Mouse (Mus musculus): ENCODE measurements at regions not wholly inside any gene's neighbourhood (a gene's known extent, or its start where the extent isn't known, plus 50 kb on each side); places are given as distances from the start of the nearest gene placed in this dataset.

GRCm38 (mm10) chr10:12045937-12046336, 702.7 kb downstream of the Epm2a start:
- TF ChIP-seq HCFC1 (IDR thresholded peaks at IDR 0.05; ENCODE audit: borderline replicate concordance, insufficient read depth, low read length) (no peak), ZC3H11A (IDR thresholded peaks at IDR 0.05; ENCODE audit: borderline replicate concordance, low read depth, low read length) (no peak), CHD2 (IDR thresholded peaks at IDR 0.05; ENCODE audit: low read depth, low read length) (no peak), ZNF384 (IDR thresholded peaks at IDR 0.05; ENCODE audit: low read depth, low read length) (no peak), MAFK (IDR thresholded peaks at IDR 0.05; ENCODE audit: insufficient read depth, low read depth, low read length) (no peak)
- Histone ChIP-seq H3K9ac (ENCODE audit: insufficient read depth, low read depth, low read length, poor library complexity, severe bottlenecking) (no peak overlapping the region), H3K27ac (ENCODE audit: insufficient read depth, low read depth, low read length, poor library complexity, severe bottlenecking) (no peak overlapping the region), H3K4me3 (ENCODE audit: insufficient read depth in 1 of 2, low read depth in 1 of 2, low read length in 2 of 2, poor library complexity in 1 of 2, severe bottlenecking in 1 of 2) (no peak overlapping the region), H3K4me1 (ENCODE audit: control insufficient read depth in 2 of 2, insufficient read depth in 2 of 2, low read length in 2 of 2, poor library complexity in 1 of 2) (no peaks in the 10 kb centered on the region), H3K36me3 (ENCODE audit: control insufficient read depth, insufficient read depth, low read length, poor library complexity, severe bottlenecking) (no peaks in the 10 kb centered on the region), H3K9me3 (ENCODE audit: control insufficient read depth, insufficient read depth, low read depth, low read length) (no peaks in the 10 kb centered on the region)
- in situ Hi-C loops (cut with MboI; ENCODE audit: low sequenced_read_pairs in 2 of 2, unreplicated experiment in 2 of 2), result no loop called here
- no peak for DNase-seq (ENCODE audit: low read depth, low spot score)

DNA sequence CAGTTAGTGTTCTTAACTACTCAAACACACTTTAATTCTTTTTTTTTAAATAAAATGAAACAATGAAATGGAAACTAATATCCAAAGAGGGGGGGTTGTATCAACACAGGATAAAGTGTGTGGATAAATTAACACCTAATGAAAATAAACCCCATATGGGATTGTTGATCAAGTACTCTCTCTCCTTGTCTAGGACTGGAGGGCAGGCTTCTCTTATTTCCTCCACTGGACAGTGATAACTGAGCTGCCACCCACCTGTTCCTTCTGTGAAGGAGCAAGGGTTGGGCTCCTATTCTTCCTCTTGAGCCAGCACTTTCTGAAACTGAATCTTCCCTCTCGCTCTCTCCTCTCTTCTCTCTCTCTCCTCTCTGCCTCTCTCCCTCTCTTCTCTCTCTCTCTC, 716.5 kb downstream of the Epm2a start:
- no peak overlapping the region for H3K4me3 ChIP-seq (ENCODE audit: insufficient read depth in 1 of 2, low read depth in 1 of 2, low read length in 2 of 2, poor library complexity in 1 of 2, severe bottlenecking in 1 of 2)

DNA sequence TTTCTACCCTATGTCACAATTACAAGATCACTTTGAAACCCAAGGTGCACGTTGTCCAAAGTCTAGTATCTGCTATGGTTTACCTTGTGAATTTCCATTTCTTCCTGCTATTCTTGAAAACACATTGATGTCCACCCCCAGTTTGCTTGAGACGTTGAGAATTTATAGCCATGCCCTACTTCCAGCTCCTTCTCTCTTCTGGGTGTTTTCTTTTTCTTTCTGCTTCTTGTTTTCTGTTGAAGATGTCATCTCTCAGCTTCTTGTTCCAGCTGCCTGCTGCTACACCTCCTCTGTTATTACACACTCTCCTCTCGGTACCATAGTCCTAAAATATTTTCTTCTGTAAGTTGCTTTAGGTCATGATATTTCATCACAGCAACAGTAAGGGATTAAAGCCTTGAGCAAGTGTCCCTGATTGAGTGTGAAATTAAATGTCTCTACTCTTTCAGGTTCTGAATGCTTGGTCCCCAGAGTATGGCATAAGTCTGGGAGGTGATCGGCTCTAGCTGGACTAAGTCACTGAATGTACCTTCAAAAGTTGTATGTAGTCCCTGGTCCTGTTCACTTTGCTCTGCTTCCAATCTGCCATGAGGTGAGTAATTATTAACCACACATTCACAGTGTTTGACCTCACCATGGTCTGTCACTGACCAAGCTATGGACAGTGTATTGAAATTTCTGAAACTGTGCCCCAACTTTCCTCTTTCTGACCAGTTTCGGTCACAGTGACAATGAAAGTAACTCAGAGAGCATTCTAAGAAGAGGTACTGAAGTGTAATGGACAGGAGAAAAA, 718.1 kb downstream of the Epm2a start:
- no peak overlapping the region for H3K4me3 ChIP-seq (ENCODE audit: insufficient read depth in 1 of 2, low read depth in 1 of 2, low read length in 2 of 2, poor library complexity in 1 of 2, severe bottlenecking in 1 of 2)
- no peak for TF ChIP-seq ZC3H11A (IDR thresholded peaks at IDR 0.05; ENCODE audit: borderline replicate concordance, low read depth, low read length)
- no peak for TF ChIP-seq CHD2 (IDR thresholded peaks at IDR 0.05; ENCODE audit: low read depth, low read length)
- no peak for TF ChIP-seq MAFK (IDR thresholded peaks at IDR 0.05; ENCODE audit: insufficient read depth, low read depth, low read length)
- TF ChIP-seq HCFC1 (IDR thresholded peaks at IDR 0.05; ENCODE audit: borderline replicate concordance, insufficient read depth, low read length), result no peak
- no peak for TF ChIP-seq ZNF384 (IDR thresholded peaks at IDR 0.05; ENCODE audit: low read depth, low read length)
- in situ Hi-C loops (cut with MboI; ENCODE audit: low sequenced_read_pairs in 2 of 2, unreplicated experiment in 2 of 2), result no loop called here
- no peaks in the 10 kb centered on the region for H3K4me1 ChIP-seq (ENCODE audit: control insufficient read depth in 2 of 2, insufficient read depth in 2 of 2, low read length in 2 of 2, poor library complexity in 1 of 2)
- H3K27ac ChIP-seq (ENCODE audit: insufficient read depth, low read depth, low read length, poor library complexity, severe bottlenecking), result no peak overlapping the region
- H3K36me3 ChIP-seq (ENCODE audit: control insufficient read depth, insufficient read depth, low read length, poor library complexity, severe bottlenecking), result no peaks in the 10 kb centered on the region
- no peaks in the 10 kb centered on the region for H3K9me3 ChIP-seq (ENCODE audit: control insufficient read depth, insufficient read depth, low read depth, low read length)
- no peak overlapping the region for H3K9ac ChIP-seq (ENCODE audit: insufficient read depth, low read depth, low read length, poor library complexity, severe bottlenecking)
- DNase-seq (ENCODE audit: low read depth, low spot score), result no peak

More for the DNA sequence above, 716.5 kb downstream of the Epm2a start:
- in situ Hi-C loops (cut with MboI; ENCODE audit: low sequenced_read_pairs in 2 of 2, unreplicated experiment in 2 of 2), result no loop called here
- Histone ChIP-seq H3K27ac (ENCODE audit: insufficient read depth, low read depth, low read length, poor library complexity, severe bottlenecking) (no peak overlapping the region), H3K36me3 (ENCODE audit: control insufficient read depth, insufficient read depth, low read length, poor library complexity, severe bottlenecking) (no peaks in the 10 kb centered on the region), H3K9ac (ENCODE audit: insufficient read depth, low read depth, low read length, poor library complexity, severe bottlenecking) (no peak overlapping the region), H3K4me1 (ENCODE audit: control insufficient read depth in 2 of 2, insufficient read depth in 2 of 2, low read length in 2 of 2, poor library complexity in 1 of 2) (no peaks in the 10 kb centered on the region), H3K9me3 (ENCODE audit: control insufficient read depth, insufficient read depth, low read depth, low read length) (no peaks in the 10 kb centered on the region)
- no peak for DNase-seq (ENCODE audit: low read depth, low spot score)
- no peak for TF ChIP-seq MAFK (IDR thresholded peaks at IDR 0.05; ENCODE audit: insufficient read depth, low read depth, low read length)
- TF ChIP-seq ZNF384 (IDR thresholded peaks at IDR 0.05; ENCODE audit: low read depth, low read length), result no peak
- no peak for TF ChIP-seq ZC3H11A (IDR thresholded peaks at IDR 0.05; ENCODE audit: borderline replicate concordance, low read depth, low read length)
- no peak for TF ChIP-seq HCFC1 (IDR thresholded peaks at IDR 0.05; ENCODE audit: borderline replicate concordance, insufficient read depth, low read length)
- no peak for TF ChIP-seq CHD2 (IDR thresholded peaks at IDR 0.05; ENCODE audit: low read depth, low read length)

DNA sequence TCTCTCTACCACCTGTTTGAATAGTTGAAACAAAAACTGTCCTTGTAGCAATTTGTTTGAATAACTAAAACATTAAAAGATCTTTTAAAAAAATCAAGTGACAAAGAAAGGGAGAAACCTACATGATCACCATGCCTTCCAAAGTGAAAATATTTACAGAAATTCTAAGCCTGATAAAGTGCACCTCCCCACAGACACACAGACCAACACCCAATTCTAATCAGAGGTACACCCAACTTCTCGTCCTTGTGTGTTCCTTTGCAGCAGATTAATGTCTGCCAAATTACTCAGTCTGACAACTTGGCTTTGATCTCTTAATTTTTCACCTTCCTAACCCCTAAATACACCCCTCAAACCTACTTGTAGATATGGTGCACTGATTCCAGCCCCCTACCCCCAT, 719.1 kb downstream of the Epm2a start:
- Histone ChIP-seq H3K36me3 (ENCODE audit: control insufficient read depth, insufficient read depth, low read length, poor library complexity, severe bottlenecking) (no peaks in the 10 kb centered on the region), H3K4me1 (ENCODE audit: control insufficient read depth in 2 of 2, insufficient read depth in 2 of 2, low read length in 2 of 2, poor library complexity in 1 of 2) (no peaks in the 10 kb centered on the region), H3K9ac (ENCODE audit: insufficient read depth, low read depth, low read length, poor library complexity, severe bottlenecking) (no peak overlapping the region), H3K27ac (ENCODE audit: insufficient read depth, low read depth, low read length, poor library complexity, severe bottlenecking) (no peak overlapping the region), H3K4me3 (ENCODE audit: insufficient read depth in 1 of 2, low read depth in 1 of 2, low read length in 2 of 2, poor library complexity in 1 of 2, severe bottlenecking in 1 of 2) (no peak overlapping the region), H3K9me3 (ENCODE audit: control insufficient read depth, insufficient read depth, low read depth, low read length) (no peaks in the 10 kb centered on the region)
- no peak for DNase-seq (ENCODE audit: low read depth, low spot score)
- TF ChIP-seq HCFC1 (IDR thresholded peaks at IDR 0.05; ENCODE audit: borderline replicate concordance, insufficient read depth, low read length) (no peak), ZNF384 (IDR thresholded peaks at IDR 0.05; ENCODE audit: low read depth, low read length) (no peak), CHD2 (IDR thresholded peaks at IDR 0.05; ENCODE audit: low read depth, low read length) (no peak), ZC3H11A (IDR thresholded peaks at IDR 0.05; ENCODE audit: borderline replicate concordance, low read depth, low read length) (no peak), MAFK (IDR thresholded peaks at IDR 0.05; ENCODE audit: insufficient read depth, low read depth, low read length) (no peak)
- in situ Hi-C loops (cut with MboI; ENCODE audit: low sequenced_read_pairs in 2 of 2, unreplicated experiment in 2 of 2), result no loop called here

All from ES-E14 (cell line).